Mouse (Mus musculus) intestine, postnatal 0 days (tissue): ENCODE results near the gene Vipr2. TPM values are rescaled to one million over a fixed set of nuclear protein-coding genes. Genes with fewer than 3 reads are reported as not detected.
A peak's percentile ranks its signal among the peaks of the same experiment; 100 is the strongest.

ENCODE experiments used
- ATAC-seq: fragments of 200-750 bp; cut with Nextera tagmentation; 2 replicates; pipeline ENCODE4 v1.8.0; 2017; ENCODE audit warnings: mild to moderate bottlenecking, moderate TSS enrichment, moderate library complexity
- H3K27ac ChIP-seq: fragments of 300-500 bp; sonication (generic); 2 replicates; pipeline ENCODE4 v1.5.1; 2014; ENCODE audit warnings: mild to moderate bottlenecking, low read depth, low read length, moderate library complexity
- H3K27me3 ChIP-seq: fragments of 300-500 bp; sonication (generic); replicated peaks from 2 replicates; pipeline ENCODE4 v1.6.1; 2014; ENCODE audit warnings: low read length, mixed read lengths; ENCODE audit not compliant: control insufficient read depth, insufficient read depth
- H3K36me3 ChIP-seq: fragments of 300-500 bp; sonication (generic); 2 replicates; pipeline ENCODE4 v1.6.1; 2014; ENCODE audit warnings: mild to moderate bottlenecking, moderate library complexity; ENCODE audit not compliant: control insufficient read depth, insufficient read depth
- H3K4me1 ChIP-seq: fragments of 300-500 bp; sonication (generic); replicated peaks from 2 replicates; pipeline ENCODE4 v1.6.1; 2014; ENCODE audit warnings: antibody characterized with exemption, low read length, mixed read lengths; ENCODE audit not compliant: control insufficient read depth, insufficient read depth
- H3K4me2 ChIP-seq: fragments of 300-500 bp; sonication (generic); replicated peaks from 2 replicates; pipeline ENCODE4 v1.6.1; 2014; ENCODE audit warnings: low read depth, mild to moderate bottlenecking, moderate library complexity
- H3K4me3 ChIP-seq: fragments of 300-500 bp; sonication (generic); 2 replicates; pipeline ENCODE4 v1.5.1; 2014; ENCODE audit warnings: low read depth, low read length
- H3K9ac ChIP-seq: fragments of 300-500 bp; sonication (generic); 2 replicates; pipeline ENCODE4 v1.6.1; 2014; ENCODE audit warnings: mild to moderate bottlenecking, low read depth, low read length
- H3K9me3 ChIP-seq: fragments of 300-500 bp; sonication (generic); 2 replicates; pipeline ENCODE4 v1.6.1; 2016; ENCODE audit warnings: mixed run types; ENCODE audit not compliant: control insufficient read depth
- CTCF ChIP-seq: sonication (generic); IDR thresholded peaks from 2 replicates; pipeline ENCODE4 v1.5.1; 2016; ENCODE audit warnings: low read depth, mild to moderate bottlenecking, control low read depth, antibody characterized with exemption, moderate library complexity
- WGBS: fragments of 180-500 bp; shearing (Covaris S2); extraction: QIAGEN DNeasy Blood & Tissue Kit; methylation state at CpG from one replicate; pipeline ENCODE4 v1.1.7; 2014; 5-methylcytosine and 5-hydroxymethylcytosine counted together
- polyA plus RNA-seq: library from polyadenylated mRNA; unstranded; fragments of >200 nt; fragmentation: Nextera tagmentation; extraction: Ambion mirVana; gene quantifications from 2 replicates; pipeline ENCODE4 v1.2.1, GENCODE M21; 2015

Vipr2 gene
- polyA plus RNA-seq, 1 experiment from 2014 or later: 1.7 TPM

GRCm38 (mm10) chr12:116132909-116133308 lies 55.4 kb downstream of the Vipr2 start:
- Histone ChIP-seq H3K36me3 (no peaks in the 10 kb centered on the region), H3K4me3 (no peak overlapping the region), H3K27ac (no peak overlapping the region), H3K4me1 (no peaks in the 10 kb centered on the region), H3K9me3 (no peaks in the 10 kb centered on the region), H3K9ac (no peak overlapping the region), H3K4me2 (no peak overlapping the region), H3K27me3 (no peaks in the 10 kb centered on the region)
- TF ChIP-seq CTCF: no peak
- no peak for ATAC-seq
- 87% methylated on average over 5 of the region's 5 CpGs for WGBS

GRCm38 (mm10) chr12:116135906-116136305 lies 58.4 kb downstream of the Vipr2 start:
- WGBS: 71% methylated on average over 4 of the region's 4 CpGs
- H3K4me3 ChIP-seq: no peak overlapping the region
- no peak overlapping the region for H3K9ac ChIP-seq
- no peaks in the 10 kb centered on the region for H3K27me3 ChIP-seq
- no peak overlapping the region for H3K27ac ChIP-seq
- no peaks in the 10 kb centered on the region for H3K36me3 ChIP-seq
- no peaks in the 10 kb centered on the region for H3K9me3 ChIP-seq
- H3K4me1 ChIP-seq: no peaks in the 10 kb centered on the region
- TF ChIP-seq CTCF: no peak
- ATAC-seq: no peak
- no peak overlapping the region for H3K4me2 ChIP-seq

GRCm38 (mm10) chr12:116138322-116139205 lies 61.0 kb downstream of the Vipr2 start:
- Histone ChIP-seq H3K4me2 (no peak overlapping the region), H3K9me3 (no peaks in the 10 kb centered on the region), H3K4me3 (no peak overlapping the region), H3K27me3 (no peaks in the 10 kb centered on the region), H3K36me3 (no peaks in the 10 kb centered on the region), H3K9ac (no peak overlapping the region), H3K4me1 (no peaks in the 10 kb centered on the region), H3K27ac (no peak overlapping the region)
- TF ChIP-seq CTCF: peak; percentile 55
- WGBS: 73% methylated on average over 7 of the region's 7 CpGs
- no peak for ATAC-seq

DNA sequence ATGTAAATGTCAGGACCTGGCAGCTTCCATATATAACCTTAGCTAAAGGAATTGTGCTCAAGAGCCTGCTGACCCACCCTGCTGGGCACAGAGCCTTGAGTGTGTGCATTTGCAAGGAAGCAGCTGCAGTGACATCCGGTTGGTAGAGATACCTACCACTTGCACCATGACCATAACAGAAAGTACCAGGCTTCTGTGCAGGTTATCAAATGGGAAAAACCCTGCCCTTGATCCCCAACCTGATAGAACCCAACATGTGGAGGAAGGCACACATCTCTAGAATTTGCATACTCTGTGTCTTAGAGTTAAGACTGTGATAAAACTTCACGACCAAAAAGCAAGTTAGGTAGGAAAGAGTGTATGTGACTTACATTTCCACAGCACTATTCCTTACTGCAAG lies 63.1 kb downstream of the Vipr2 start:
- H3K4me2 ChIP-seq: no peak overlapping the region
- no peaks in the 10 kb centered on the region for H3K4me1 ChIP-seq
- no peak for TF ChIP-seq CTCF
- H3K9me3 ChIP-seq: no peaks in the 10 kb centered on the region
- no peak overlapping the region for H3K9ac ChIP-seq
- H3K36me3 ChIP-seq: no peaks in the 10 kb centered on the region
- no peak overlapping the region for H3K27ac ChIP-seq
- no peak overlapping the region for H3K4me3 ChIP-seq
- H3K27me3 ChIP-seq: no peaks in the 10 kb centered on the region
- no peak for ATAC-seq
- 81% methylated on average over 2 of the region's 2 CpGs for WGBS

DNA sequence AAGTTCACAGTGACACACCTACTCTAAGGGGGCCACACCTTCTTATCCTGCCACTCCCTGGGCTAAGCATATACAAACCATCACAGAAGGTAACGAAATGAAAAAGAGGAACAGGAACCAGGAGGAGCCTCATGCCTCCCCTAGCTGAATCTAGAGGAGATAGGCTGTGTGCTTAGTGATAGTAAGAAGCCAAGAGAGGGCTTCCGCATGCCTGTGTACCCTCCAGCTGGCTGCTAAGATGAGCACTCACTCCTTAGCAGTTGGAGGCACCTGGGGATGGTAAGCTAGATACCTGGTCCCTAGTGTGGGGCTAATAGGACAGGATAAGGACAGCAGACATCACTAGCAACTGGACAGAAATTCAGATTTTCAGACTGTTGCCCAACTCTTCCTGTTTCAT lies 64.3 kb downstream of the Vipr2 start:
- Histone ChIP-seq H3K4me2 (no peak overlapping the region), H3K9ac (no peak overlapping the region), H3K4me1 (no peaks in the 10 kb centered on the region), H3K27me3 (no peaks in the 10 kb centered on the region), H3K4me3 (no peak overlapping the region), H3K36me3 (no peaks in the 10 kb centered on the region), H3K27ac (no peak overlapping the region), H3K9me3 (no peaks in the 10 kb centered on the region)
- TF ChIP-seq CTCF: no peak
- 83% methylated on average over 2 of the region's 2 CpGs for WGBS
- ATAC-seq: no peak

- no peak for ATAC-seq
- WGBS: 82% methylated on average over 3 of the region's 3 CpGs
- H3K9ac ChIP-seq: no peak overlapping the region
- no peaks in the 10 kb centered on the region for H3K4me1 ChIP-seq
- no peaks in the 10 kb centered on the region for H3K36me3 ChIP-seq
- TF ChIP-seq CTCF: no peak
- H3K27me3 ChIP-seq: no peaks in the 10 kb centered on the region
- no peak overlapping the region for H3K4me2 ChIP-seq
- no peaks in the 10 kb centered on the region for H3K9me3 ChIP-seq
- H3K27ac ChIP-seq: no peak overlapping the region
- H3K4me3 ChIP-seq: no peak overlapping the region
Observed at GRCm38 (mm10) chr12:116142464-116142863, 64.9 kb downstream of the Vipr2 start.
